Mouse (Mus musculus): Measurements from ENCODE around the gene Dusp22.

GRCm38 (mm10) chr13:30650684-30651083 is 9.1 kb upstream of the Dusp22 start:
- TF ChIP-seq POLR2A (IDR thresholded peaks at IDR 0.05; ENCODE audit: low read depth, low read length) (no peak), CTCF (IDR thresholded peaks at IDR 0.05; ENCODE audit: extremely low read depth, insufficient read length, insufficient replicate concordance, low read depth, low read length) (no peak)

All from small intestine, adult 2 months (tissue).